Comparison of ENCODE assay signal across 9 mouse cellular contexts in genomic region chr11:94225985-94226384, GRCm38 (mm10). TPM values are rescaled to one million over a fixed set of nuclear protein-coding genes. Genes with fewer than 3 reads are reported as not detected.
DNase-seq lines count a peak whose midpoint lies in the region; ATAC-seq lines count a peak whose summit lies in the region.
"Had no signal": no experiment of that assay in that cellular context is flagged by ENCODE, and none has a peak within 500 bp of the region (broad histone marks: within the 10 kb centered on the region; RNA-seq: fewer than 3 reads in every experiment).

No protein-coding gene starts in this region.

- WGBS in embryonic facial prominence, embryonic 13.5 days: 24% methylated on average over 7 of the region's 7 CpGs
- WGBS in liver, embryonic 15.5 days (ENCODE audit: insufficient replicate concordance): 25% methylated on average over 7 of the region's 7 CpGs
- WGBS in stomach, embryonic 15.5 days: 22% methylated on average over 7 of the region's 7 CpGs

- no peaks in the 10 kb centered on the region for H3K36me3 ChIP-seq in embryonic facial prominence, embryonic 13.5 days
- H3K36me3 ChIP-seq in liver, embryonic 15.5 days (replicated peaks): no peaks in the 10 kb centered on the region
- H3K36me3 ChIP-seq in stomach, embryonic 15.5 days: no peaks in the 10 kb centered on the region

- peaks cover 19% of the 10 kb centered on the region for H3K4me1 ChIP-seq in embryonic facial prominence, embryonic 13.5 days
- H3K4me1 ChIP-seq in liver, embryonic 15.5 days (replicated peaks): peaks cover 21% of the 10 kb centered on the region
- H3K4me1 ChIP-seq in stomach, embryonic 15.5 days: no peaks in the 10 kb centered on the region

- no peaks in the 10 kb centered on the region for H3K9me3 ChIP-seq in embryonic facial prominence, embryonic 13.5 days
- H3K9me3 ChIP-seq in liver, embryonic 15.5 days (replicated peaks): no peaks in the 10 kb centered on the region
- H3K9me3 ChIP-seq in stomach, embryonic 15.5 days: no peaks in the 10 kb centered on the region

- H3K4me2 ChIP-seq in embryonic facial prominence, embryonic 13.5 days: no peak overlapping the region
- H3K4me2 ChIP-seq in liver, embryonic 15.5 days: peak overlapping the region; percentile 9; the same call in 1 of the 2 replicates
- 0 out of 2 replicates have a peak overlapping the region, but pooled peaks have one; percentile 30 for H3K4me2 ChIP-seq in stomach, embryonic 15.5 days

- DNase-seq in adrenal gland, adult (ENCODE audit: inconsistent age in 2 of 2, low spot score in 1 of 2): peak; percentile 62 to 92
- no peak for DNase-seq in adrenal gland, adult 18-20 months (ENCODE audit: low spot score in 2 of 2)
- DNase-seq in ovary, postnatal 36 days (ENCODE audit: low spot score): peak; percentile 36
- DNase-seq in ovary, adult 18-20 months (ENCODE audit: low spot score): no peak
- peak; percentile 76 for DNase-seq in induced T-regulatory cell, adult 2 months (ENCODE audit: low read depth)

- H3K4me3 ChIP-seq in embryonic facial prominence, embryonic 13.5 days: no peak overlapping the region
- H3K4me3 ChIP-seq in liver, embryonic 15.5 days (replicated peaks): no peak overlapping the region
- no peak overlapping the region for H3K4me3 ChIP-seq in stomach, embryonic 15.5 days (replicated peaks)

- no peak overlapping the region for H3K9ac ChIP-seq in embryonic facial prominence, embryonic 13.5 days
- no peak overlapping the region for H3K9ac ChIP-seq in liver, embryonic 15.5 days
- H3K9ac ChIP-seq in stomach, embryonic 15.5 days: no peak overlapping the region

- no peak for ATAC-seq in embryonic facial prominence, embryonic 13.5 days (ENCODE audit: insufficient number of reproducible peaks, insufficient read depth, low FRiP score, low TSS enrichment, low read depth)
- peak; percentile 40 for ATAC-seq in liver, embryonic 15.5 days (ENCODE audit: insufficient read depth)
- ATAC-seq in stomach, embryonic 15.5 days (ENCODE audit: insufficient read depth, low FRiP score, low read depth): peak; percentile 84

- H3K27me3 ChIP-seq in embryonic facial prominence, embryonic 13.5 days: no peaks in the 10 kb centered on the region
- H3K27me3 ChIP-seq in liver, embryonic 15.5 days: peaks cover 9% of the 10 kb centered on the region; the same call in 1 of the 2 replicates
- no peaks in the 10 kb centered on the region for H3K27me3 ChIP-seq in stomach, embryonic 15.5 days (replicated peaks)

- 0 out of 2 replicates have a peak overlapping the region, but pooled peaks have one; percentile 22 for H3K27ac ChIP-seq in embryonic facial prominence, embryonic 13.5 days
- H3K27ac ChIP-seq in liver, embryonic 15.5 days (replicated peaks): no peak overlapping the region
- H3K27ac ChIP-seq in stomach, embryonic 15.5 days: no peak overlapping the region

RNA-seq across cellular contexts. Expression of gene Tob1, which starts 14.7 kb away (rescaled TPM):
- total RNA-seq in adrenal gland, adult 18-20 months (2021): 100 to 1,000 TPM; 170 to 250 TPM
- 25.9 and 26.7 TPM in 2 replicates for polyA plus RNA-seq in embryonic facial prominence, embryonic 13.5 days (2015; fragmentation: Nextera tagmentation; extraction: Ambion mirVana)
- polyA plus RNA-seq in liver, embryonic 15.5 days (2015; fragmentation: Nextera tagmentation; extraction: Ambion mirVana): 12.8 and 13.0 TPM in 2 replicates
- polyA plus RNA-seq in stomach, embryonic 15.5 days (2015; fragmentation: Nextera tagmentation; extraction: Ambion mirVana): 54.8 and 65.2 TPM in 2 replicates

RNA-seq across cellular contexts. Expression of gene Wfikkn2, which starts 19.8 kb away (rescaled TPM):
- 1 to 10 TPM in 1 of 2 experiments, under 1 TPM in 1; 0.53 to 2.2 TPM for total RNA-seq in adrenal gland, adult 18-20 months (2021)
- 9.3 and 9.8 TPM in 2 replicates for polyA plus RNA-seq in embryonic facial prominence, embryonic 13.5 days (2015; fragmentation: Nextera tagmentation; extraction: Ambion mirVana)
- 0.15 TPM in 2 replicates for polyA plus RNA-seq in liver, embryonic 15.5 days (2015; fragmentation: Nextera tagmentation; extraction: Ambion mirVana)
- 2.7 and 2.9 TPM in 2 replicates for polyA plus RNA-seq in stomach, embryonic 15.5 days (2015; fragmentation: Nextera tagmentation; extraction: Ambion mirVana)

RNA-seq across cellular contexts. Expression of gene Gm21885, which starts 55.7 kb away (rescaled TPM):
- not detected for total RNA-seq in adrenal gland, adult 18-20 months (2021)
- polyA plus RNA-seq in embryonic facial prominence, embryonic 13.5 days (2015; fragmentation: Nextera tagmentation; extraction: Ambion mirVana): 0.37 TPM in 1 of 2 replicates, not detected in the other
- 0.15 TPM in 1 of 2 replicates, not detected in the other for polyA plus RNA-seq in liver, embryonic 15.5 days (2015; fragmentation: Nextera tagmentation; extraction: Ambion mirVana)
- 6.4 and 10.9 TPM in 2 replicates for polyA plus RNA-seq in stomach, embryonic 15.5 days (2015; fragmentation: Nextera tagmentation; extraction: Ambion mirVana)
- polyA plus RNA-seq: C2C12 had no signal

Comparison
In these comparisons a context has a peak if more than half of its experiments do, and no peak if none do; other contexts are left out.
1. DNase-seq: peak in adrenal gland, adult (2 of 2), ovary, postnatal 36 days (single experiment) and induced T-regulatory cell, adult 2 months (single experiment); none in adrenal gland, adult 18-20 months (0 of 2) and ovary, adult 18-20 months (single experiment).